Mouse (Mus musculus): ENCODE data around the gene Ube2l6. TPM values are rescaled to one million over a fixed set of nuclear protein-coding genes. Genes with fewer than 3 reads are reported as not detected.

Ube2l6 gene
- 20.6 and 24.7 TPM in 2 replicates for total RNA-seq (2017)

- ATAC-seq (replicated peaks; ENCODE audit: low read depth, poor library complexity, severe bottlenecking), result peak; percentile 82
These were observed at the start of gene Ube2l6 for GRCm38 (mm10) chr2:84798493-84798921. TSS of gene Ube2l6 (plus strand) at chr2:84798828.

DNA sequence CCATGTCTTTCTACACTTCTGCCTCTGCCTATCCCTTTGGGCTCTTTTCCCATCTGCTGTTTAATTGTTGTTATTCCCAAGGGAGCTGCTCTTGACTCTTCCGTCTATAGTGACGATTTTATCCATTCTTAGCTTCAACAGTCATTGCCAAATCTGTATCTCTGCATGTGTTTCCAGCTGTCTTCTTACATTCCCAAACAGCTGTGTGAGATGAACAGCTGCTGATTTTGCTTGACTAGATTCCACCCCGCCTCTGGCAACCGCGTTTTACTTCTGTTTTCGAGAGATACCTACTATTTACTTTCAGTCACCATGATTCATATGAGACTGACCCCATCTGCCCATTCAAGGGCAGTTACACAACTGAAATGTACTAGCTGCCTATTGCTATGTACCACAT lies 48.5 kb upstream of the Ube2l6 start:
- ATAC-seq (replicated peaks; ENCODE audit: low read depth, poor library complexity, severe bottlenecking), result no peak

- no peak for ATAC-seq (replicated peaks; ENCODE audit: low read depth, poor library complexity, severe bottlenecking)
These were observed 42.4 kb upstream of the Ube2l6 start for GRCm38 (mm10) chr2:84756245-84756644.

DNA sequence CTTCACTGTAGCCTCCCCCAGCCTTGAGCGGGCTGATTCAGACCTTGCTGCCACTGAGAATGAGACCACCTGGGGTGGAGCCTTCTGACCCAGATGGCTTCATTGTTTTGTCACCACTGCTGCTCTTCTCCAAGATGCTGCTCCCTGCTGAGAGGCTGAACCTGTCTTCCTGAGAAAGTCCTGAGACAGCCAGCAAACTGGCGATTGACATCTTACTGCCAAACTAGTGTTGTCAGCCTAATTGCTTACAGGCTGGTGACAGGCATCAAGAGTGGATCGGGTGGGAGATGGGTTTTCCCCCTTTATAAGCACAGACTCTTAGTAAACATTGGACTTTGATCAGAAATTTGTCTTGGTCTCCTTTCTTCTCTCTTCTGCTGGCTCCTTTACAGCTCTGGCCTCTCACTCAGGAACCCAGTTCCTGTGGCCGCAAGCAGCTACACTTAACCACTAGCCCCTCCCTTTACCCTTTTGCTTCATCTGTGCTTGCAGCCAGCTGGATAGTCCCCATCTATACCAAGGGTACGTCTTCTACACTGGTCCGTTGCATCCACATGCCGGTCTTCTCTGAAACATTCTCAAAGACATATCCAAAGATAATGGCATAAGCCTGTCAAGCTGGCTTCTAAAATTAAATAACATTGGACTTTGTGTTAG lies 41.5 kb upstream of the Ube2l6 start:
- ATAC-seq (replicated peaks; ENCODE audit: low read depth, poor library complexity, severe bottlenecking), result peak; percentile 74

DNA sequence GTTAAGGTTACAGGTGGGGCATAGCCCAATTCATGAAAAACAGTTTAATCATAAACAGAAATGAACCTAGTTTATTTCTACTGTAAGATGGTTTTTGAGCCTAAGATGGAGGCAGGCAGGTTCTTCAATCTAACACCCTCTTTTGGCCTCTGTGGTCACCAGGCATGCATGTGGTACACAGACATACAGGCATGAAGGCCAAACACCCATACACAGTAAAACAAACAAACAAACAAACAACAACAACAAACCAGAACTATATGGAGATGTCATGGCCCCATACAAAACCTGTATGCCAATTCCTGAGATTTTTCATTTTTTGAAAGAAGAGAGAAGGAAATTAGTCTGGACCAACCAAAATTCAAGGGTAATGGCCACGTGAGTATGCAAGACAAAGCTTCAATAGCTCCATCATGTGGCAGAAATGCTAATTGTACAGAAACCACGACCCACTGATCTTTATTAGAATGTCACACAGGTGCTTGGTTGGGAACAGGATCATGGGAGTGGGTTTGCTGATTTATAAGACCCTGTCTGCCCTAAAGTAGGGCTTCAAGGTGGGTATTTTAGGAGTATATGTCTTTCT lies 40.0 kb upstream of the Ube2l6 start:
- peak; percentile 93 for ATAC-seq (replicated peaks; ENCODE audit: low read depth, poor library complexity, severe bottlenecking)

DNA sequence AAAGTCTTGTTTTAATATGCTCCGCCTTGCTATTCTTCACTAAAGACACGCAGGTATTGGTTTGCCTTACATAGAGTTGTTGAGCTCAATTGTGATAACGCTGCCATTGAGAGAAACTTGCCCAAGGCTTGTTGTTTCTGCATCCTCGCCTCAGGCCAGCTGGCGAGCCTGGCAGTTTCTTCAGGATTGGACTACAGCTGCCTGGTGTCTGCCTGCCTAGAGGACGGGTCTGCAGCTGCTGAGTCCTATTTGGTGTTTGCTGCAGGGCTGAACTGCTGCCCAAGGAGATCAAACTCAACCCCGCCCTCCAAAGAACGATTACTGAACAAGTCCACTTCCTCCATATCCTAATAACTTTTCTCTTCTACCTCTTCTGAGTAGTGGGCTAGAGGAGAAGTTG lies 37.9 kb upstream of the Ube2l6 start:
- no peak for ATAC-seq (replicated peaks; ENCODE audit: low read depth, poor library complexity, severe bottlenecking)

GRCm38 (mm10) chr2:84761309-84761708 lies 37.3 kb upstream of the Ube2l6 start:
- no peak for ATAC-seq (replicated peaks; ENCODE audit: low read depth, poor library complexity, severe bottlenecking)

DNA sequence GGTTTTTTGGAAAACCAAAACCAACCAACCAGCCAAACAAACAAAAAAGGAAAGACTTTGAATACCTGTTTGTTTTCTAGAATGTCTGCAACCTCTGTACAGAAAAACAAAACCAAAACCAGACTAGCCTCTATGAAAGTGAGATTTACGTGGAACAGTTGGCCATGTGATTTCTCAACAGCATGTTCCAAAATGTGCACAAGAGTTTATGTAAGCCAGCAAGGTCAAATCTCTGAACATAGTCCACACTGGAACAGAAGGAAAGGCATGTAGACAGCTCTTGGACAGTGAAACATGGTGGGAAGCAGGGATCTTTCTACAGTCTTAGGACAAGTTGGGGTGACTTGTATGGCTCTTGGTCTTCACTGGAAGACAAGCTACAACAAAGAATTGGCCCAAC lies 36.8 kb upstream of the Ube2l6 start:
- ATAC-seq (replicated peaks; ENCODE audit: low read depth, poor library complexity, severe bottlenecking), result no peak

- ATAC-seq (replicated peaks; ENCODE audit: low read depth, poor library complexity, severe bottlenecking), result no peak
These were observed 36.3 kb upstream of the Ube2l6 start for GRCm38 (mm10) chr2:84762295-84762694.

GRCm38 (mm10) chr2:84762818-84763217 lies 35.8 kb upstream of the Ube2l6 start:
- no peak for ATAC-seq (replicated peaks; ENCODE audit: low read depth, poor library complexity, severe bottlenecking)

GRCm38 (mm10) chr2:84770501-84770900 lies 28.1 kb upstream of the Ube2l6 start:
- ATAC-seq (replicated peaks; ENCODE audit: low read depth, poor library complexity, severe bottlenecking), result no peak

DNA sequence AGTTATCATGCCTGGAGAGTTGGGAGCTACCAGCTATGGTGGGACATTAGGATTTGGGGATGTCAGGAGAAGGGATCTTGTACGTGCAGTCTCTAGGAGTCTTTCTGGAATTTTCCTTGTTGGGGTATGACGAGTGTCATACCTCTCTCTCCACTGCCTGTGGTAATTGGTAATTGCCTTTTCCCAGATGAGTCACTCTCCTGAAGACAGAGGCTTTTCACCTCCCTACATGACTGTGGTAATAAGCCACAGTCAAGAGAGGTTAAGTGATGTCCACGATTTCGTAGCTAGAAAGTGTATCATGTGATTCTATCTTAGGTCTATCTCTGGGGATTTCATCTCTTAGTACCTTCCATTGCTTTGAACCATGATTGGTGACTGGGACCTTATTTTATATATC lies 26.2 kb upstream of the Ube2l6 start:
- ATAC-seq (replicated peaks; ENCODE audit: low read depth, poor library complexity, severe bottlenecking), result no peak

- ATAC-seq (replicated peaks; ENCODE audit: low read depth, poor library complexity, severe bottlenecking), result no peak
These were observed 25.4 kb upstream of the Ube2l6 start for GRCm38 (mm10) chr2:84773195-84773594.

DNA sequence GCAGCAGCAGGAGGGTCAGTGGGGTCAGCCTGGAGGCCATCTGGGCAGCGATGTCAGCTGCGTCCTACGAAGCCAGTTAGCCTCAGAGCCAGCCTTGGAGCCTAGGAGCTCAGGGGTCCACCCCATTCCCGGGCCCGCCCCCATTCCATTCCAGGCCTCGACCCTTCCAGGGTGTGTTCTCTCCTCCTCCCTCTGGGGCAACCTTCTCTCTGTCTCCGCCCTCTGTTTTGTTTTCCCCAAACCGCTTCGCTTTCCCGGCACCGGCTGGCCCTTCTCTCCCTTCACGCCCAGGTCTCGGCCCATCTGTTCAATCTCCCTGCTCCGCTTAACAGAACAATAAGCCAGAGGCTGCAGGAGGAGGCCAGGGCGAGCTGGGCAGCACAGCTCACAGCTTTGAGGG lies 23.9 kb upstream of the Ube2l6 start:
- ATAC-seq (replicated peaks; ENCODE audit: low read depth, poor library complexity, severe bottlenecking), result no peak

GRCm38 (mm10) chr2:84775241-84775640 lies 23.4 kb upstream of the Ube2l6 start, which contains the start of gene Serping1:
TSS of gene Serping1 (minus strand) at chr2:84775444.
- ATAC-seq (replicated peaks; ENCODE audit: low read depth, poor library complexity, severe bottlenecking), result no peak

DNA sequence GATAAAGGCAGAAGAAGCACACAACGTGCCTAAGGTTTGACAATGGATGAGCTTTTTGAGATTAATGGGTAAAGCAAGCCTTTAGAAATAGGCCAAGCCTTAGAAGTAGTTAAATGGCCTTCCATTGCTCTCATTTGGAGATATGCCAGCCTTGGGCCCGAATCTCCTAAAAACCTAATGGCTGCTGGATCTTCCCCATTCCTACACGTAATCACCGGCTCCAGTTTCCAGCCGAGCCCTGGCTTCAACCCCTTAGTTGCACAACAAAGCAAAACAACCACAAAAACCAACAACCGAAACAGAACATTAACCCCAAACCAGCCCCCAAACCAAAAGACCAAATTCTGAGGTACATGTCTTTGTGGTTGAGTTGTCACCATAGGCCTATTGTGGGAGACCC lies 23.0 kb upstream of the Ube2l6 start:
- no peak for ATAC-seq (replicated peaks; ENCODE audit: low read depth, poor library complexity, severe bottlenecking)

- ATAC-seq (replicated peaks; ENCODE audit: low read depth, poor library complexity, severe bottlenecking), result no peak
These were observed 20.9 kb upstream of the Ube2l6 start for GRCm38 (mm10) chr2:84777706-84778105.

GRCm38 (mm10) chr2:84779210-84779609 lies 19.4 kb upstream of the Ube2l6 start:
- ATAC-seq (replicated peaks; ENCODE audit: low read depth, poor library complexity, severe bottlenecking), result peak; percentile 93

DNA sequence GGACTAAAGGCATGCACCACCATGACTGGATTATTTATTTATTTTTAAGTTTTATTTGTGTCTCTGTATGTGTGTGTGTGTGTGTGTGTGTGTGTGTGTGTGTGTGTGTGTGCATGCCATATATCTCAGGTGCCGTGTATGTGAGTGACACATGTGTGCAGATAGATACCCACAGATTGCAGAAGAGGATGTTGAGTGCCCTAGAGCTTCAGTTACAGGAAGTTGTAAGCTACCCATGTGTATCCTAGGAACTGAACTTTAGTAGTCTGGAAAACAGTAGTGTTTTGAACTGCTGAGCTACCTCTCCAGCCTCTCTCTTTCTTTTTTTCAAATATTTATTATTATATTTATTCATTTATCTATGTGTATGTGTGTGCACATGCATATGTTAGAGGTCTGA lies 15.3 kb upstream of the Ube2l6 start:
- ATAC-seq (replicated peaks; ENCODE audit: low read depth, poor library complexity, severe bottlenecking), result peak; percentile 64

DNA sequence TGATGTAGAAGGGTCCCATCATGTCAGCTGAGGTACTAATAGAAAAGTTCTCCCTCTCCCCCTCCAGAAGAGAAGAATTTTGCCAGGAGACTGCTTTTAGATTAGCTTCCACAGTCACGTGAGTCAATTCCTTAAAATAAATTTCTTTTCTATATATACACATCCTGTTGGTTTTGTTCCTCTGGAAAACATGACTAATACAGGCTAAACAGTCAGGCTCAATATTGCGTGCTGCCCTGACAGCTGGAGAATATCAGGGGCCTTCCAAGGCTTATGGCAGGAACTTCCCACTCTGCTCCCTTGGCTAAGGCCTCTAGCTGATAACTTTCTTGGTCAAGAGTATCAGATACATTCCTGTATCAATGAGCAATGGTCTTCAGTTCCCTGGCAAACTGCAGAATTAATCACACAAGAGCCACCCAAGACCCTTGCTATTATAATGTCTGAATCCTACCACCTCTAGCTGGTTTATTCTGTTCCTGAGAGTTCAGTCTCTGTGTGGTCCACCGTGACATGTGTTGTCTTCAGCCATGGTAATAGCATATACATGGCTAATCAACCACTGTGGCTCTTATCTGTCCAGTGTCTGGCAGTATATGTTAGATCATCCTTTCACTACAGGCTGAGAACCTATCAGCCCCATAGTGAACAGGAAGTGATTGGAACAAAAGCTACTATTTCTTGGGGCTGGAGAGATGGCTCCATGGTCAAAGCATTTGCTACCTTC lies 14.6 kb upstream of the Ube2l6 start:
- 0 out of 2 replicates have a peak, but pooled peaks have one; percentile 4 for ATAC-seq (replicated peaks; ENCODE audit: low read depth, poor library complexity, severe bottlenecking)

DNA sequence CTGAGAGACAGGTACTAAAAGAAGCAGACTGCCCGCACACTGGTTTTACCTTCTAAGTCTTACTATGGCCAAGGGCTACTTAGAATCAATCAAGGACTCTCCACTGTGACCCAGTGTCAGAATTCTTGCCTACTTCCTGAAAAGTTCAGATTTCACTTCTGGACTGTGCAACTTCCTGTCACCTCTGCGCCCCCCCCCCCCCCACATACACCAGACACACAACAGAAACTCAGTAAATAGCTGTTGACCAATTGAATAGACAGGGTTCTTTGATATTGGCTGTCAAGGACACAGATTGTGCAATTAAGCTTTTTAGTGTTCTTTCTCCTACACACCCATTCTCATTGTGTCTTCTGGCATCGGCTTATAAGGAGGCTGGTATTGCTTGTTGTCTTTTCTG lies 10.3 kb upstream of the Ube2l6 start:
- ATAC-seq (replicated peaks; ENCODE audit: low read depth, poor library complexity, severe bottlenecking), result peak; percentile 22
